ENCODE assay signal across 12 mouse cellular contexts in genomic region chr16:80981573-80982105, GRCm38 (mm10).
"Had no signal": no experiment of that assay in that cellular context is flagged by ENCODE, and none has a peak within 500 bp of the region (broad histone marks: within the 10 kb centered on the region; RNA-seq: fewer than 3 reads in every experiment).

No protein-coding gene starts in this region.

- H3K4me3 ChIP-seq: layer of hippocampus, adult 2 months; limb, embryonic 13.5 days; midbrain, embryonic 13.5 days; neural tube, embryonic 12.5 days; stomach, embryonic 15.5 days had no signal

- H3K27me3 ChIP-seq: limb, embryonic 13.5 days; midbrain, embryonic 13.5 days; neural tube, embryonic 12.5 days; stomach, embryonic 15.5 days had no signal

- H3K9me3 ChIP-seq: limb, embryonic 13.5 days; midbrain, embryonic 13.5 days; neural tube, embryonic 12.5 days; stomach, embryonic 15.5 days had no signal

- H3K4me1 ChIP-seq: limb, embryonic 13.5 days; midbrain, embryonic 13.5 days; neural tube, embryonic 12.5 days; stomach, embryonic 15.5 days had no signal

- ATAC-seq: midbrain, embryonic 13.5 days had no signal

- H3K36me3 ChIP-seq: limb, embryonic 13.5 days; midbrain, embryonic 13.5 days; neural tube, embryonic 12.5 days; stomach, embryonic 15.5 days had no signal

- H3K4me2 ChIP-seq: limb, embryonic 13.5 days; midbrain, embryonic 13.5 days; neural tube, embryonic 12.5 days; stomach, embryonic 15.5 days had no signal

- DNase-seq: kidney, adult 11 months; kidney, postnatal 10 days; kidney, postnatal 4 days; lung, adult 18-20 months; right cerebral cortex, postnatal 14 days; thymus, postnatal 36 days had no signal

- H3K9ac ChIP-seq: limb, embryonic 13.5 days; liver, embryonic 14.5 days; midbrain, embryonic 13.5 days; neural tube, embryonic 12.5 days; stomach, embryonic 15.5 days had no signal

- H3K27ac ChIP-seq: layer of hippocampus, adult 2 months; limb, embryonic 13.5 days; liver, embryonic 14.5 days; midbrain, embryonic 13.5 days; neural tube, embryonic 12.5 days; stomach, embryonic 15.5 days had no signal
